Mouse (Mus musculus): ENCODE results near the gene Hspa12a. TPM values are rescaled to one million over a fixed set of nuclear protein-coding genes. Genes with fewer than 3 reads are reported as not detected.

The Hspa12a gene
- polyA plus RNA-seq, 1 experiment from 2014 or later: 10.8 TPM

DNA sequence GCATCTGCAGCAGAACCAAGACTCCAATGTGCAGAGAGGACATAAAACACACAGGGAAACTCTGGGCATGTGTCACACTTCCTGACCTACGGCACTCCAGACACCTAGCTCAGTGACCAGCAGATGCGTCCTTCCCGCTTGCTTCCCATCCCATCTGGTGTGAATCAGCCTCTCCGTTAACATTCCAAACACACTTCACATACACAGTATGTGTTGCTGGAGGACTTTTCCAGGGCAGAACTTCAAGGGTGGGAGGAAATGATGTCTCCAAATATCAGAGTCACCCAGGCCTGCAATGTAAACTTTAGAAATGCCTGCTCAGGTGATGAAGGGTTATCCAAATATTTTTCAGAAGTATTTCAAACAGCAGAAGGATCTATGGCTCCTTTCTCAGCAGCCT is 76.8 kb downstream of the Hspa12a start:
- WGBS: 77% methylated on average over 4 of the region's 4 CpGs
- Histone ChIP-seq H3K27me3 (ENCODE audit: low read depth, poor library complexity, severe bottlenecking) (peaks cover 20% of the 10 kb centered on the region), H3K36me3 (no peaks in the 10 kb centered on the region), H3K27ac (replicated peaks) (no peak overlapping the region), H3K4me3 (no peak overlapping the region), H3K9me3 (replicated peaks) (0 out of 2 replicates have a peak, but pooled peaks cover 4% of the 10 kb centered on the region), H3K4me1 (peaks cover 12% of the 10 kb centered on the region)
- DNase-seq (ENCODE audit: low spot score): no peak

DNA sequence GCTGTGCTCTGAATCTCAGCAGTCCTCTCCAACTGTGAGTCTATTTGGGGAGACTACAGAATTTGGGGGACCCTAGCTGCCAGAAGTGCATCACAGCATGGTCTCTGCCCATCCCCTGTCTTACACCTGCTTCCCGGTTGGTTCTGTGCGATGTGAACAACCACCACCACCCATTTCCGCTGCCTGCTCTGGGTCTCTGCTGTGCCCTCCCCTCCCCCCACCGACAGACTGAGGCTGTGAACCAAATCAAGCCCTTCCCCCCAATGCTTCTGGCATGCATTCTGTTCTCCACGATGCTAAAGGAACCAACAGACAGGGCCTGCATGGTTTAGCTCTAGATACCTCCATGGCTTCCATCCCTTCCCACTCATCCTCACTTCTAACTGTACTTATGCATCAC is 78.2 kb downstream of the Hspa12a start:
- no peak for DNase-seq (ENCODE audit: low spot score)
- Histone ChIP-seq H3K36me3 (no peaks in the 10 kb centered on the region), H3K4me3 (no peak overlapping the region), H3K9me3 (replicated peaks) (0 out of 2 replicates have a peak, but pooled peaks cover 4% of the 10 kb centered on the region), H3K27me3 (ENCODE audit: low read depth, poor library complexity, severe bottlenecking) (peaks cover 26% of the 10 kb centered on the region), H3K27ac (replicated peaks) (no peak overlapping the region), H3K4me1 (peaks cover 26% of the 10 kb centered on the region)
- 51% methylated on average over 5 of the region's 5 CpGs for WGBS

DNA sequence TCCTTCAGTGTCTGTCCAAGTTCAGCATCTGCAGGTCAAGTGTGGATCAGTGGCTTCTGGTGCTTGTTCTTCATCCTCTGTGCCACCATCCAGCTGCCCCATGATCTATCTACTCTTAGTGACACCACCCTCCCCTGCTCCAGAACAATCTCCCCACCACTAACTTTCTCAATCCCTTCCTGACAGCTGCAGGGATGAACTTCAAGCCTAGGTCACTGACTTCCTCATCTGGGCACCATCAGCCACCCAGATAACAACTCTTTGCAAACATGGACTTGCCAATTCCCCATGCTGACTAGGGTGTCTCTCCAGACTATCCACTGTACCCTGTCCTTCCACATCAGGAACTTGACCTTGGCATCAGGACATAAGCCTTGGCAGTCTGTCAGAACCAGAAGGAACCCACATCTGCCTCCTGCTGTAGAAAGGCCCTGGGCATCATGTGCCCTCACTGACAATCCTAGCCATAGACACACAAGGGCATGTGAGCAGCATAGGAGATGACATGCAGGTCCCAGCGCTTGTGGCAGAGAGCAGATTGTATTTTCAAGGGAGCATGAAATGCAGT is 79.4 kb downstream of the Hspa12a start:
- Histone ChIP-seq H3K4me3 (no peak overlapping the region), H3K36me3 (no peaks in the 10 kb centered on the region), H3K4me1 (peaks cover 37% of the 10 kb centered on the region), H3K9me3 (replicated peaks) (0 out of 2 replicates have a peak, but pooled peaks cover 4% of the 10 kb centered on the region), H3K27ac (replicated peaks) (no peak overlapping the region), H3K27me3 (ENCODE audit: low read depth, poor library complexity, severe bottlenecking) (peaks cover 37% of the 10 kb centered on the region)
- 94% methylated on average over 1 of the region's 1 CpGs for WGBS
- DNase-seq (ENCODE audit: low spot score): no peak

DNA sequence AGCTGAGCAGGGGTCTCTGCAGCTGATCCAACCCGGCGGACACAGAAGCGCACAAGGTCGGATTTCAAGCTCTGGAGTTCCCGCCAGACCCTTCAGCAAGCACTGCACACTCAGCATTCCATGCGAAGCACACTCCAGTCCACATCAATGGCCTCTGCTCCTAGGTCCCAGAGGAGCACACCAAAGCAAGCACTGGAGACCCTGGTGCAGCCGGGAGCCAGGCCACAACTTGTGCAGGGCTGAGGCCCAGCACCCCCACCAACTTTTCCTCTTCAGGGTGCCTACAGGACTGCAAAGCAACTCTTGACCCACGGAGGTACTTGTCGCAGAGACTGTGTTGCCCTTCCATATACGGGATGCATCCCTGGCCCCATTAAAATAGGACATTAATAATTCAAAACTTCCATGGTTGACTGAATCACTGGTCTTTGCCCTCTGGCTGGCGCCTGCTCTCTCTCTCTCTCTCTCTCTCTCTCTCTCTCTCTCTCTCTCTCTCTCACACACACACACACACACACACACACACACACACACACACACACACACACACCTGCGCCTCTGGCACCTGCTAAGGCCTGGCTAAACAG is 82.2 kb downstream of the Hspa12a start:
- no peak for DNase-seq (ENCODE audit: low spot score)
- peaks cover 45% of the 10 kb centered on the region for H3K27me3 ChIP-seq (ENCODE audit: low read depth, poor library complexity, severe bottlenecking)
- WGBS: 22% methylated on average over 12 of the region's 12 CpGs

DNA sequence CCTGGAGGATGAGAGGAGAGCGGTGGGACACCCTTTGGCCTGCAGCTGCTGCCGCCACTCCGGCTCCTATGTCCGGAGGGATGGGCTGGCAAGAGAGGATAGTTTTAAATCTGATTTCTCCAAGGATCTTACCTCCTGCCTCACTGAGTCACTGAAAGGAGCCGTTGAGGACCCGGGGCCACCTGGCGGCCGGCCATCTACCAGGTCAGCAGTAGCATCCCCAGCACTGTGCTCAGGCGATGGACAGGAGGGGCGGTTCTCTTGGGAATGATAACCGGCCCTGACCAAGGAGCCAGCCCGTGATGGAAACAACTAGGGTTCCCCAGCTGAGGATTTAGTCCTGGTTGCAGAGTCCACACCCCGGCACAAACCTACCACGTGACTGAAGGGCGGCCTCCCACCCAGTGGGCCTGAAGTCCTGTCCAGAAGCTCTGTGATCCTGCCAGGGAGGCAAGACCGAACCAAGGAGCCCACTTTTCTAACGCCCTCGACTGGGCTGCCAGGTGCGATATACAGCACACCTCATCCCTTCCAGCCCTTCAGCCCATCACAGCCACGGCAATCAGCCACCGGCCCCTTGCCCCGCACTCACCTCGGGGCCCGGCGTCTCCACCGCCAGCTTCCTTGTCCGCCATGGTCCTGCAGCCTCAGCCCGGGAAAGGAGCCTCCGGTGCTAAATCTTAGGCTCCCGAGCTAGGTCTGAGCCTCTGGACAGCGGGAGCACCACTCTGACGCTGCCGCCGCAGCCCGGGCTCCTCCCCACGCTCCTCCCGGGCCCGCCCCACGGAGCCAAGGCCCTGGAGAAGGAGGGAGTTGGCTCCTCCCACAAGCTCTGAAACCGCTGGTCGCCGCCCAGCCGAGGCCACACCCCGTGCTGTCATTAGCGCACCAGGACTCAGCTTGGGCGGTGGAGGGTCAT is 82.9 kb downstream of the Hspa12a start:
- peak; percentile 88 for DNase-seq (ENCODE audit: low spot score)
- Histone ChIP-seq H3K4me3 (peak overlapping the region; percentile 70), H3K36me3 (no peaks in the 10 kb centered on the region), H3K27me3 (ENCODE audit: low read depth, poor library complexity, severe bottlenecking) (peaks cover 45% of the 10 kb centered on the region), H3K9me3 (replicated peaks) (0 out of 2 replicates have a peak, but pooled peaks cover 4% of the 10 kb centered on the region), H3K27ac (replicated peaks) (peak overlapping the region; percentile 78), H3K4me1 (peaks cover 42% of the 10 kb centered on the region)
- under 1% methylated on average over 46 of the region's 46 CpGs for WGBS

More for the DNA sequence above, 82.2 kb downstream of the Hspa12a start:
- peak overlapping the region; percentile 70 for H3K4me3 ChIP-seq
- no peaks in the 10 kb centered on the region for H3K36me3 ChIP-seq
- H3K4me1 ChIP-seq: peaks cover 40% of the 10 kb centered on the region
- peak overlapping the region; percentile 78 for H3K27ac ChIP-seq (replicated peaks)
- H3K9me3 ChIP-seq (replicated peaks): 0 out of 2 replicates have a peak, but pooled peaks cover 4% of the 10 kb centered on the region

DNA sequence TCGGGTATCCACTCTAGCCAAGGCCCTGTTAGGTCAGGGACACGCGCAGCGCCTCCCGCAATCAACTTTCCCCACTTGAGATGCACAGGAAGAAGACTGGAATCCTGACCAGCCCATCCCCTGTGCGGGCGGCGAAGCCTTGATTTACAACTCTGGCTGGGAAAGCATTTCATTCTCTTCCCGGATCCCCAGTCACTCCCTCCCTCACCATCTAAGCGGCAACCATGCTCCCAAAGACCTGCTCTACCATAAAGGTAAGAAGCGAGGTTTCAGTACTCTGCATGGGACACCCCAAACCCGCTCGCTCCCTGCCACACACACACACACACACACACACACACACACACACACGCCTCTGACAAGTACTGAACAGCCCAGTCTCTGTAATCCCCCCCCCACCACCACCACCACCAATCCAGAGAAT is 83.6 kb downstream of the Hspa12a start:
- H3K36me3 ChIP-seq: no peaks in the 10 kb centered on the region
- DNase-seq (ENCODE audit: low spot score): peak; percentile 32
- WGBS: 1% methylated on average over 14 of the region's 14 CpGs
- peaks cover 40% of the 10 kb centered on the region for H3K27me3 ChIP-seq (ENCODE audit: low read depth, poor library complexity, severe bottlenecking)
- H3K4me3 ChIP-seq: peak overlapping the region; percentile 70
- H3K4me1 ChIP-seq: peaks cover 42% of the 10 kb centered on the region
- peak overlapping the region; percentile 78 for H3K27ac ChIP-seq (replicated peaks)
- 0 out of 2 replicates have a peak, but pooled peaks cover 4% of the 10 kb centered on the region for H3K9me3 ChIP-seq (replicated peaks)

DNA sequence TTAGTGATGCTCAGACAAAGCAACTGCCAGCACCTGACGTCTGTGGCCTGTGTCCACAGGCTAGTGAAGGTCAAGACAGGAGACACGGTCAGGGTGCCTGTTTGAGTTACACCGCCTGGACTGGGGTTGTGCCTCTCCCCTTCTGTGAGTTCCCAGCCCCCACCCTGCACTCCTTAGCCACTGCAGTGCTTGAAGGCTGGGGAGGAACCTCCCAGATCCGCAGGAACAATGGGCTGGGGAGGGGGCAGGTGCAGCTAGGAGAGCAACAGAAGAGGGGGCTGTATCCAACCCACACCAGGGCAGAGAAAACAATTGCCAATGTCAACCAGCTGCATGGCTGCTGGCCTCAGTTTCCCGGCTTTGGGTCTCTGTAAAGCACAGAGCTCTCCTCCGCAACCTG is 84.1 kb downstream of the Hspa12a start:
- DNase-seq (ENCODE audit: low spot score): no peak
- 0 out of 2 replicates have a peak, but pooled peaks cover 4% of the 10 kb centered on the region for H3K9me3 ChIP-seq (replicated peaks)
- peaks cover 45% of the 10 kb centered on the region for H3K4me1 ChIP-seq
- WGBS: 6% methylated on average over 6 of the region's 6 CpGs
- peak overlapping the region; percentile 70 for H3K4me3 ChIP-seq
- peaks cover 40% of the 10 kb centered on the region for H3K27me3 ChIP-seq (ENCODE audit: low read depth, poor library complexity, severe bottlenecking)
- H3K36me3 ChIP-seq: no peaks in the 10 kb centered on the region
- H3K27ac ChIP-seq (replicated peaks): peak overlapping the region; percentile 78

DNA sequence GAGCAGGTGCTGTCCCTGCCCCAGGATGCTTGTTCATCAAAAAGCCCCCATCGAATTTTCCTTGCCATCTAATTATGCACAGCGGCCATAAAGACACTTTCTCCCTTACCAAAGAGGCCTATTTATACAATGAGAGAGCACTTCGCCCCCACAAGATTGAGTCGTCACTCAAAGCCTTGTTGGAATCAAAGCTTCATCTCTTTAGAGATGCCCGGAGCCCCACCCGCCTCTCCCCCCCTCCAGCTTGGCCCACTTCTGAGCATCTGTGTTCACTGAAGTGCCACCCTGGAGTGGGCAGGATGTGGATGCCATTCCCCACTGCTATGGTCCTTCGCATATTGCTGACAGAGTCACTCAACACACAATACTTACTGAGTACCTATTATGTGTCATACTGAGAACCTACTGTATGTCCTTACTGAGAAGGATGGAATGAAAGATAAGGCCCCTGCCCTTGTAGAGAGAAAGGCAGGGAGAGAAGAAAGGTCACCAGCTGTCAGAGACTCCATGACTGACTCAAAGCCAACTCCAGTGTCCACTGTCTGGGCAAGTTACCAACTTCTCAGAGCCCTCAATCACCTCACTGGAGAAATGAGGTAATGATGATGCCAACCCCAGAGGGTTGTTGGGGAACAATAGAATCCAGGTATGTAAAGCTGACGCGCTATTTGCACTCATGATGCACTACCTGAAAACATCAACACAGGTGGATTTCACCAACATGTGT is 87.2 kb downstream of the Hspa12a start:
- no peak overlapping the region for H3K27ac ChIP-seq (replicated peaks)
- H3K4me1 ChIP-seq: peaks cover 39% of the 10 kb centered on the region
- H3K9me3 ChIP-seq (replicated peaks): no peaks in the 10 kb centered on the region
- peaks cover 22% of the 10 kb centered on the region for H3K27me3 ChIP-seq (ENCODE audit: low read depth, poor library complexity, severe bottlenecking)
- DNase-seq (ENCODE audit: low spot score): no peak
- WGBS: 87% methylated on average over 9 of the region's 9 CpGs
- no peaks in the 10 kb centered on the region for H3K36me3 ChIP-seq
- H3K4me3 ChIP-seq: no peak overlapping the region

DNA sequence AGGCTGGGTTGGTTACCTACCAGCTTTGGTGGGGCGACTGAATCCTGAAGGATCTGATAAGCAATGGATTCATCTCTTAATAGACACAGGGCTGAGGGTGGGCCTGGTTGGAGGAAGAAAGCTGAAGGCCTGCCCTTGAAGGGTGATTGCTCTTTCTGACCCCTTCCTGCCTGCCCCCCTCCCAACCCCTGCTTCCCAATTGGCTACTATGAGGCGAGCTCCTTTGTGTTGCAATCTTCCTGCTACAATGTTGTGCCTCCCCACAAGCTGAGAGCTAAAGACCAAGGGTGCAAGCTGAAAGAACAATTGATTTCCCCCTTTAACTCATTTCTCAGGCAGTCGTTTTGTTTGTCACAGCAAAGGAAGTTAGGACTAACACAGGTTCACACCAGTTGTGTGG is 88.6 kb downstream of the Hspa12a start:
- peaks cover 26% of the 10 kb centered on the region for H3K4me1 ChIP-seq
- H3K4me3 ChIP-seq: no peak overlapping the region
- H3K36me3 ChIP-seq: no peaks in the 10 kb centered on the region
- peaks cover 16% of the 10 kb centered on the region for H3K27me3 ChIP-seq (ENCODE audit: low read depth, poor library complexity, severe bottlenecking)
- DNase-seq (ENCODE audit: low spot score): no peak
- 60% methylated on average over 3 of the region's 3 CpGs for WGBS
- no peaks in the 10 kb centered on the region for H3K9me3 ChIP-seq (replicated peaks)
- no peak overlapping the region for H3K27ac ChIP-seq (replicated peaks)

DNA sequence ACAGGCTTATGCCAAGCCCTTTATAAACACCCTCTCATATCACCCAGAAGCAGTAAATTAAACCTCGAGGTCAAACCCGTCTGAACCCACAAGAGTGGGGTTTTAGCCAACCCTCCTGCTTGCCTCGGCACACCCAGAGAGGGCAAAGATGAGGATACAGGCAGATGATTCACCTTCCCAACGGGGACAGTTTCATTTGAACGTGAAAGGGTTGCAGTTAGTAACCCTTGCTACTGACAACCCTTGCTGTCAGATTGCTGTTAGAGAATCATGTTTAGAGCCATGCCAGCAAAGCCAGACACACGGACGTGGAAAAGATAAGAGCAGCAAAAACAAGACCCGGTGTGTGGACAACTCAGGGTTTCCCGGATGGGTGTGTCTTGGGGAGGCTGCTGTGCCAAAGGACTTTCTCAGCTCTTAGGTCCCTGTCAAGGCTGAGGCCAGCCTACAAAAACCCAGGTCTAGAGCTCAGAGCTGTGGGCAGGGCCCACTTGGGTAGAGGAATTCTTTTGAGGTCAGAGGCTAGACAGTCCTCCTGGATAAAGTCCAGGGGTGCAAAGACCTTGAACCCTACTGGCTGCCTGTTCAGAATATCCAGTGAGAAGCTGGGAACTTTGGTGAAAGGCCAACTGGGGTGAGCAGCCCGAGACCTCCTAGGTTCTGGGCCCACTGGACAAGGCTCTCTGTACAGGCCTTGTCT is 90.3 kb downstream of the Hspa12a start:
- no peak overlapping the region for H3K4me3 ChIP-seq
- H3K4me1 ChIP-seq: peaks cover 16% of the 10 kb centered on the region
- H3K36me3 ChIP-seq: no peaks in the 10 kb centered on the region
- DNase-seq (ENCODE audit: low spot score): no peak
- WGBS: 88% methylated on average over 10 of the region's 10 CpGs
- H3K9me3 ChIP-seq (replicated peaks): no peaks in the 10 kb centered on the region
- no peaks in the 10 kb centered on the region for H3K27me3 ChIP-seq (ENCODE audit: low read depth, poor library complexity, severe bottlenecking)
- no peak overlapping the region for H3K27ac ChIP-seq (replicated peaks)

DNA sequence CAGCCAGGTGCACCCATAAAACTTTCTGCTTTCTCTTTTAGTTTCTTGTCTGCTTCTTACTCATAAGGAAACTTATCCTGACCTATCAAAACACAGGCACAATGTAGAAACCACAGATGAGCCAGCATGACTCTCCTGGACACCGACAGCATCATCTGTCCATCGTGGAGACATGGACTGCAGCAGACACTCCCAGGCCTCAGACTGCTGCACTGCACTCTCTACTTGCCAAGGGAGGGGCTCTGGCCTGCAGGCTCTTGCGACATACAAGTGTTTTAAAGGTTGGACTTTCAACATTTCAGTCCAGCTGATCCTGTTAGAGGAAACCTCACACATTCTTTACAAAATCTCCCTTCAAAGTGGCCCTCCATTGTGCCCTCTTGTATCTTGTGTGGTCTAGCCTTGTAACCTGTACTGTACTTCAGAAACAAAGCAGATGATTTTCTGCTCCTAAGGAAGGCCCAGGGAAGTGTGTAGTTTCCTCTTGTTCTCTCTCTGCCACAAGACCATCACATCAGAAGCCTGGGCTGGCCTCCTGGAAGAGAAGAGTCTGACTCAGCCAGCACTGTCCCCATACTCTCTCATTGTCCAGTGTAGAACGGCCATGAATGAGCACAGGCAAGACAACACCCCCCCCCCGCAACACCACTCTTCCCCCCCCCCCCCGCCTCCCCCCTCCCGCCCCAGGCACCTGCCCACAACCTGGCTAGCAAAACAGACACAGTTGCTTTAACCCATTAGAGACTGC is 92.6 kb downstream of the Hspa12a start:
- 75% methylated on average over 7 of the region's 7 CpGs for WGBS
- H3K4me3 ChIP-seq: no peak overlapping the region
- H3K36me3 ChIP-seq: no peaks in the 10 kb centered on the region
- H3K27me3 ChIP-seq (ENCODE audit: low read depth, poor library complexity, severe bottlenecking): no peaks in the 10 kb centered on the region
- no peak for DNase-seq (ENCODE audit: low spot score)
- H3K27ac ChIP-seq (replicated peaks): no peak overlapping the region
- peaks cover 11% of the 10 kb centered on the region for H3K4me1 ChIP-seq
- H3K9me3 ChIP-seq (replicated peaks): 0 out of 2 replicates have a peak, but pooled peaks cover 3% of the 10 kb centered on the region
